Mouse (Mus musculus) embryonic facial prominence, embryonic 14.5 days (tissue): ENCODE results near the gene Gm21776. TPM values are rescaled to one million over a fixed set of nuclear protein-coding genes. Genes with fewer than 3 reads are reported as not detected.
"Not testable (repeated sequence)": the region's sequence is repeated elsewhere in the genome, so short reads cannot be mapped to it uniquely, and the experiment has no call there.

ENCODE experiments used
- ATAC-seq: fragments of 200-750 bp; cut with Nextera tagmentation; 2 replicates; pipeline ENCODE4 v1.8.0; 2017; ENCODE audit warnings: low read depth, moderate number of reproducible peaks, moderate TSS enrichment
- DNase-seq: peaks from one replicate; pipeline ENCODE4 v3.0.0-alpha.2; 2015; ENCODE audit warnings: low spot score
- H3K27ac ChIP-seq: fragments of 300-500 bp; sonication (generic); replicated peaks from 2 replicates; pipeline ENCODE4 v1.5.1; 2014; ENCODE audit warnings: low read depth, mild to moderate bottlenecking, low read length, moderate library complexity
- H3K27me3 ChIP-seq: fragments of 300-500 bp; sonication (generic); replicated peaks from 2 replicates; pipeline ENCODE4 v1.6.1; 2014; ENCODE audit warnings: low read length; ENCODE audit not compliant: control insufficient read depth, insufficient read depth
- H3K36me3 ChIP-seq: fragments of 300-500 bp; sonication (generic); 2 replicates; pipeline ENCODE4 v1.6.1; 2014; ENCODE audit warnings: low read length, mixed read lengths; ENCODE audit not compliant: control insufficient read depth, insufficient read depth
- H3K4me1 ChIP-seq: fragments of 300-500 bp; sonication (generic); 2 replicates; pipeline ENCODE4 v1.6.1; 2014; ENCODE audit warnings: antibody characterized with exemption, low read length; ENCODE audit not compliant: control insufficient read depth, insufficient read depth
- H3K4me2 ChIP-seq: fragments of 300-500 bp; sonication (generic); 2 replicates; pipeline ENCODE4 v1.6.1; 2014; ENCODE audit warnings: low read depth, mild to moderate bottlenecking, low read length, moderate library complexity, mixed read lengths
- H3K4me3 ChIP-seq: fragments of 300-500 bp; sonication (generic); 2 replicates; pipeline ENCODE4 v1.5.1; 2014; ENCODE audit warnings: low read depth, mild to moderate bottlenecking, low read length
- H3K9ac ChIP-seq: fragments of 300-500 bp; sonication (generic); 2 replicates; pipeline ENCODE4 v1.6.1; 2014; ENCODE audit warnings: low read depth, mild to moderate bottlenecking, low read length, moderate library complexity, mixed read lengths
- H3K9me3 ChIP-seq: fragments of 300-500 bp; sonication (generic); 2 replicates; pipeline ENCODE4 v1.6.1; 2016; ENCODE audit warnings: low read length; ENCODE audit not compliant: control insufficient read depth
- WGBS: fragments of 180-500 bp; shearing (Covaris S2); extraction: QIAGEN DNeasy Blood & Tissue Kit; methylation state at CpG from one replicate; pipeline ENCODE4 v1.1.7; 2014; 5-methylcytosine and 5-hydroxymethylcytosine counted together
- polyA plus RNA-seq: library from polyadenylated mRNA; unstranded; fragments of >200 nt; fragmentation: Nextera tagmentation; extraction: Ambion mirVana; gene quantifications from 2 replicates; pipeline ENCODE4 v1.2.1, GENCODE M21; 2014

The Gm21776 gene
- polyA plus RNA-seq, result not detected in 2 replicates

GRCm38 (mm10) chrY:76378362-76378761 is at the start of gene Gm21776:
TSS of gene Gm21776 (plus strand) at chrY:76378662.
- not testable (repeated sequence) for H3K4me3 ChIP-seq, H3K9ac ChIP-seq, H3K27ac ChIP-seq, H3K4me2 ChIP-seq, H3K9me3 ChIP-seq, H3K4me1 ChIP-seq, H3K27me3 ChIP-seq, DNase-seq, H3K36me3 ChIP-seq, ATAC-seq
- no CpG with 5 or more reads among the region's 3 CpGs for WGBS
